Mouse (Mus musculus) layer of hippocampus, postnatal 10 days (tissue): Measurements from ENCODE around the gene Syt12. TPM values are rescaled to one million over a fixed set of nuclear protein-coding genes. Genes with fewer than 3 reads are reported as not detected.

Experiments used
- DNase-seq, 2 experiments: peaks; one replicate each; pipeline ENCODE4 v3.0.0; 2021; ENCODE audit warnings: low spot score in 2 of 2
- total RNA-seq, 2 experiments: library from RNA; stranded (reverse); gene quantifications; 2 replicates each; pipeline ENCODE4 v1.2.3; 2021

The Syt12 gene
- total RNA-seq, 2 experiments from 2014 or later: 21.4 to 21.5 TPM

GRCm38 (mm10) chr19:4414631-4415030 is 62.6 kb downstream of the Syt12 start:
- DNase-seq: no peak

- DNase-seq: no peak
Observed at GRCm38 (mm10) chr19:4409062-4409461, 68.2 kb downstream of the Syt12 start.

- no peak for DNase-seq
Observed at GRCm38 (mm10) chr19:4404840-4405239, 72.4 kb downstream of the Syt12 start.

- no peak for DNase-seq
Observed at GRCm38 (mm10) chr19:4398959-4399358, 78.3 kb downstream of the Syt12 start.

- DNase-seq: no peak
Observed at GRCm38 (mm10) chr19:4398630-4398948, 78.7 kb downstream of the Syt12 start.

- DNase-seq: peak; percentile 68 to 74
Observed at GRCm38 (mm10) chr19:4397798-4398629, 79.2 kb downstream of the Syt12 start, which contains the start of gene Kdm2a. Kdm2a (minus strand) TSS chr19:4398285.

GRCm38 (mm10) chr19:4396998-4397797 is 80.0 kb downstream of the Syt12 start:
- DNase-seq: peak; percentile 95 to 97

- peak; percentile 38 to 42 for DNase-seq
Observed at GRCm38 (mm10) chr19:4396081-4396997, 80.9 kb downstream of the Syt12 start.

Other genes with a start within 250 kb of the Syt12 start
- gene Pold4, start 245.5 kb downstream of the Syt12 start, total RNA-seq: 10 to 100 TPM; 14.4 to 15.8 TPM
- gene Ssh3, start 208.3 kb downstream of the Syt12 start, total RNA-seq: 10 to 100 TPM; 49.0 to 66.1 TPM
- gene Ankrd13d, start 194.3 kb downstream of the Syt12 start, total RNA-seq: 10 to 100 TPM; 76.3 to 89.4 TPM
- gene Grk2, start 171.2 kb downstream of the Syt12 start, total RNA-seq: 100 to 1,000 TPM; 141 to 147 TPM
- 10 to 100 TPM; 70.1 to 71.5 TPM for gene Kdm2a, start 79.2 kb downstream of the Syt12 start, total RNA-seq
- gene Rhod, start 38.0 kb downstream of the Syt12 start, total RNA-seq: 1 to 10 TPM; 2.2 to 2.3 TPM
- gene 2010003K11Rik, start 21.1 kb upstream of the Syt12 start, total RNA-seq: not detected
- gene Pcx, start 33.0 kb upstream of the Syt12 start, total RNA-seq: 10 to 100 TPM; 39.4 to 47.9 TPM
- gene Lrfn4, start 138.2 kb upstream of the Syt12 start, total RNA-seq: 10 to 100 TPM; 67.0 to 67.3 TPM
- 10 to 100 TPM; 19.8 to 20.9 TPM for gene Rce1, start 148.2 kb upstream of the Syt12 start, total RNA-seq
- 1 to 10 TPM; 2.1 to 2.3 TPM for gene Gm960, start 221.2 kb upstream of the Syt12 start, total RNA-seq
- gene Sptbn2, start 233.7 kb upstream of the Syt12 start, total RNA-seq: 100 to 1,000 TPM; 545 to 601 TPM